Mouse (Mus musculus) lung, adult 2 months (tissue): ENCODE results near the gene Oma1.

Experiments used
- CTCF ChIP-seq: fragments of 200-500 bp; IDR thresholded peaks from 2 replicates; pipeline ENCODE4 v1.5.1; 2011; ENCODE audit warnings: mild to moderate bottlenecking, low read length, control low read depth; ENCODE audit not compliant: insufficient read depth
- POLR2A ChIP-seq: fragments of 200-500 bp; IDR thresholded peaks from 2 replicates; pipeline ENCODE4 v1.6.1; 2011; ENCODE audit warnings: low read depth, mild to moderate bottlenecking, control low read depth, low read length, borderline replicate concordance; ENCODE audit errors: extremely low read depth

DNA sequence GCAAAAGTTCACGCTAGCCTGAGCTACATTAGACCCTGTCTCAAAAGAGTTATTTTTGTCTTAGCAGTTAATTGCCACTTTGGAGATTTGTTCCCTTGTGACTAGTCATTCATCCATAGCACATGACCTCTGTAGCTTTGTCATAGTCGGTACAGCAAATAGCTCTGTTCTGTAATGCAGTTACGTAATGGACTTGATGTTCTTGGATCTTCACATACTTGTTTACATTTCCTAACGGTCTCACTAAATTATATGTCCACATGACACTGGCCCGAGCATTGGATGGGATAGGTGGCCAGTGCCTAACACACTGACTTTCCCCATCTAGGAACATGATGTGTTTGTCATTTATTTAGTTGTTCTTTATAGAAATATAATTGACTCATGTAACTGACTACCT, 21.5 kb downstream of the Oma1 start:
- TF ChIP-seq POLR2A (no peak), CTCF (no peak)
